Mouse (Mus musculus) testis, postnatal 14 days (tissue): ENCODE data around the gene Rnf150.
"Not testable (repeated sequence)": the region's sequence is repeated elsewhere in the genome, so short reads cannot be mapped to it uniquely, and the experiment has no call there.

Experiments used
- DNase-seq: peaks from one replicate; pipeline ENCODE4 v3.0.0; 2021; ENCODE audit warnings: low spot score

The Rnf150 gene

GRCm38 (mm10) chr8:83077329-83077728, 214.2 kb downstream of the Rnf150 start:
- no peak for DNase-seq

- DNase-seq, result no peak
Observed at GRCm38 (mm10) chr8:83078701-83079533, 215.8 kb downstream of the Rnf150 start.

DNA sequence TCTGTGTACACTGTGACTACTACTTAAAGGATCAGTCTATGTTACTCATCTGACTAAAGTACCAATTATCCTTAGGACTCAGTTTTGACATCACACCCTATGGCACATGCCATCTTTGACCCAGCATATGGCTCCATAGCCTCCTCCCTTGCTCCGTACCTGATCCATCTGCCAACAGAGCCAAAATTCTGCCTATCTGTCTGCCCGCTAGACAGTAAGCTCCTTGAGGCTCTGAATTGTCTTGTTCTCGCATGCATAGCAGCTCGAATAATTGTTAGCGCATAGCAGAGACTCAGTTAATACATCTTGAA, 216.3 kb downstream of the Rnf150 start:
- no peak for DNase-seq

GRCm38 (mm10) chr8:83081266-83081665, 218.1 kb downstream of the Rnf150 start:
- no peak for DNase-seq

- DNase-seq, result not testable (repeated sequence)
Observed at GRCm38 (mm10) chr8:83081806-83082205, 218.7 kb downstream of the Rnf150 start.

DNA sequence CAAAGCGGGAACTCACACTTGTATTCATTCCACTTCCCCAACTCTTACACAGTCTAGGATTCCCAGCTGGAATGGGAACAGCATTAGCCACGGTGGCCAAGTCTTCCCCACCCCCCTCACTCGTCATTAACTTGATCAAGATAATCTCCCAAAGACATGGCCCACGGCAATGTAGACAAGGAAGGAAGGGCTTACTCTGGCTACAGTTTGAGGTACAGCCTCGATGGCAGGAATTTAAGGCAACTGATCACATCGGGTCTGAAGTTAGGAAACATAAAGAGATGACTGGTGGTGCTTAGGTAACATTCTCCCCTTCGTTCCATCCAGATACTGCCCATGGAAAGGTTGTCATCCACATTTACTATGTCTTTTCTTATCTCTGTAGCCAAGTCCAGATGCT, 219.1 kb downstream of the Rnf150 start:
- no peak for DNase-seq

GRCm38 (mm10) chr8:83083452-83083851, 220.3 kb downstream of the Rnf150 start:
- DNase-seq, result no peak

- DNase-seq, result no peak
Observed at GRCm38 (mm10) chr8:83085581-83085980, 222.4 kb downstream of the Rnf150 start.

DNA sequence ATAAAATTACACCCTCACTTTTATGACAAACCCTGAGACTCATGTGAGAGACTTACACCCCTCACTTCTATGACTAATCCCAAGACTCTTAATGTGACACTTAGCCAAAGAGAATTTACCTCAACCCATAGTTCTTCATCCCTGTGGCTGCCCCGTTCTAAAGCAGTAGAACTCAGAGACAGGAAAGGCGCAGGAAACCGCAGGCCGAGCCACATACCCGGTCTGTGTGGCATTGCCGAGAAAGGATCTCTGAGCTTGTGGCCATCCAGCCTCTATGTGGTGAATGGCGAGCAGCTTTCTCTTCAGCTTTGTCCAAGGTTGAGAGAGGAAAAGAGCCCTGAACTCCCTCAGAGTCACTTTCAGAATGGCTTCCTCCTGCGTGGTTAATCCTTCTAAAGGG, 223.5 kb downstream of the Rnf150 start:
- DNase-seq, result no peak

- no peak for DNase-seq
Observed at GRCm38 (mm10) chr8:83087604-83088003, 224.4 kb downstream of the Rnf150 start.

DNA sequence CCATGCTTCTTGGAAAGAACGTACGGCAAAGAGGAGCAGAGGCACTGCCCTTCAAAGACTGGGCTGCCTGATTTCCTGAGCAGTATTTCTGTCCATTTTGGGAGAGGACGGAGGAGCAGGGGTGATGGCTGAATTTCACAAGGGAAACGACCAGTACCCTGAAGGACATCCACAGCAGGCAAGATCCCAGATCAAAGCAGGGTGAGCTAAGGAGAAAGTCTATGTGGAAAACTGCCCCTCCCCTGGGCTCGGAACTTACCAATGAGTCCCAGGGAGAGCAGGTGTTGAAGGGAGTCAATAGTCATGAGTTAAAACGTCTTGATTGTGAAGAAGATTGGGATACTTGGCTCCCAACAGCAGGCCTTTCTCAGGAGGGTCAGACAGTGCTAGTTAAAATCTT, 225.0 kb downstream of the Rnf150 start:
- DNase-seq, result no peak

GRCm38 (mm10) chr8:83089336-83089986, 226.3 kb downstream of the Rnf150 start:
- DNase-seq, result peak; percentile 45

GRCm38 (mm10) chr8:83090446-83090845, 227.3 kb downstream of the Rnf150 start:
- DNase-seq, result no peak

GRCm38 (mm10) chr8:83100041-83100440, 236.9 kb downstream of the Rnf150 start:
- DNase-seq, result no peak

- no peak for DNase-seq
Observed at GRCm38 (mm10) chr8:83102957-83103510, 239.9 kb downstream of the Rnf150 start.

DNA sequence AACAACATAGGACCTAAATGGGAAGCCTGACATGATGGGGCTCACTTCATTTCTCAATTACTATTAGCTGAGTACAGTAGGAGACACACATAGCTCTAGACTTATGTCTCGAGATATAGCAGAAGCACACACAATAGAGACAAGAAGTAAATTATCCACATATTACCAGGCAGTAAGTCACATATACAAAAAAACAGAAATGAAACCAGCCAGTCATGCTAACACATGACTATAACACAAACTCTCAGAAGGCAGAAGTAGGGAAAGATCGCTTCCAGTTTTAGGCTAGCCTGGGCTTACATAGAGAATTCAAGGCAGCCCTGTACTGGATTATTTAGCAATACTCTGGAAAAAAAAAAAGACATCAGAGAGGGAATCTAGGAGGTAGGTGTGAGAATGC, 240.8 kb downstream of the Rnf150 start:
- no peak for DNase-seq

GRCm38 (mm10) chr8:83109756-83110155, 246.6 kb downstream of the Rnf150 start:
- no peak for DNase-seq

GRCm38 (mm10) chr8:83110177-83110576, 247.0 kb downstream of the Rnf150 start:
- DNase-seq, result no peak

- peak; percentile 17 for DNase-seq
Observed at GRCm38 (mm10) chr8:83135086-83135485, 271.9 kb downstream of the Rnf150 start.

GRCm38 (mm10) chr8:83140068-83140467, 276.9 kb downstream of the Rnf150 start:
- no peak for DNase-seq

DNA sequence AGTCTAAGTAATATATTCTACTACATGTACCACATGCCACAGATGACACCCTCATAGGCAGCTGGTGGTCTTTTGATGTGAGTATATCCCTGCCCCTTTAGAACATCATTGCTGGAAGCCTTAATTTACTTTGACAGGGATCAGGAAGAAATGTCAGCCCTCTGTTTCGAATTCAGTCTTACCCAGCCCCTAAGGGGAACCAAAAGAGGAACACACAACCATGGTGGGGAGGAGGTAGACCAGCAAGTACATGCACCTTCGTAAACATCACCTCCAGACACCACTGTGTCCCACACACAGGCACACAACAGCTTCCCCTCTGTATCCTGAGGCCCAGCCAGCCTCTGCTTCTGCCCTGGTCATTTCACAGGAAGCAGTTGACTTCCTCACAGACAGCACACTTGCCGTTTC, 277.6 kb downstream of the Rnf150 start:
- no peak for DNase-seq
